Mouse (Mus musculus): Measurements from ENCODE around the gene Olfr1095. TPM values are rescaled to one million over a fixed set of nuclear protein-coding genes. Genes with fewer than 3 reads are reported as not detected.

Olfr1095 gene
- not detected in 2 replicates for polyA plus RNA-seq (2011; ENCODE audit: insufficient read depth, insufficient read length, low read depth, missing spikeins)

DNA sequence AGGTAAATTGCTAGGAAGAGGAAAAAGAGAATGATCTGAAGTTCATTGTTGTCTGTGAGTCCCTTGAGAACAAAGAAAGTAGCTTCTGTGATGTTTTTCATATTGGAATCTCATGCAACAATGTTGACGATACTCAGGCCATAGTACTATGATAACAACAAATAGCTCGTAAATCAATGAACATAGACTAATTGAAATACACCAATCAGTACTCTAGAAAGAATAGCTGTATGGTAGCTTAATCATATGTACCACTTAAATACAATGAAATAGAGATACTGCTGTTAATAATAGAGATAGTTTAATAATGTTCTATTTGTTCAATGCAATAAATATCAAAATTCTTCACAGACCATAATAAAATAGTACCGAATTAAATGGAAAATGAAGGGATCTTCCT lies at the start of gene Olfr1095:
TSS of gene Olfr1095 (minus strand) at position 101 of the 400 bp plus-strand sequence.
- TF ChIP-seq EP300 (IDR thresholded peaks at IDR 0.05; ENCODE audit: insufficient read depth, low read depth, low read length) (no peak), POLR2A (IDR thresholded peaks at IDR 0.05; ENCODE audit: insufficient read depth, low read length) (no peak), CTCF (IDR thresholded peaks at IDR 0.05; ENCODE audit: low read depth, low read length) (no peak)
- Histone ChIP-seq H3K27ac (ENCODE audit: insufficient read depth, low read length) (no peak within 1 kb of the TSS), H3K27me3 (ENCODE audit: control insufficient read depth, insufficient read depth, low read length, poor library complexity, severe bottlenecking) (no peaks in the 10 kb centered on the region)

GRCm38 (mm10) chr2:86892116-86892515 lies 40.6 kb upstream of the Olfr1095 start, which contains the start of gene Olfr1097:
Olfr1097 (minus strand) TSS chr2:86892216.
- Histone ChIP-seq H3K4me1 (ENCODE audit: control insufficient read depth, insufficient read depth, low read length) (no peaks in the 10 kb centered on the region), H3K27me3 (ENCODE audit: control insufficient read depth, insufficient read depth, low read length, poor library complexity, severe bottlenecking) (no peaks in the 10 kb centered on the region), H3K9me3 (replicated peaks; ENCODE audit: control insufficient read depth, insufficient read depth, low read length, poor library complexity, severe bottlenecking) (no peaks in the 10 kb centered on the region)

More for the DNA sequence above, at the start of gene Olfr1095:
- Histone ChIP-seq H3K4me1 (ENCODE audit: control insufficient read depth, insufficient read depth, low read length) (no peaks in the 10 kb centered on the region), H3K9ac (ENCODE audit: low read depth, poor library complexity, severe bottlenecking) (no peak within 1 kb of the TSS), H3K4me3 (ENCODE audit: low read depth, low read length) (no peak within 1 kb of the TSS), H3K9me3 (replicated peaks; ENCODE audit: control insufficient read depth, insufficient read depth, low read length, poor library complexity, severe bottlenecking) (no peaks in the 10 kb centered on the region), H3K36me3 (ENCODE audit: control insufficient read depth, insufficient read depth, low read length, poor library complexity, severe bottlenecking) (no peaks in the 10 kb centered on the region)

GRCm38 (mm10) chr2:86874702-86875101 lies 23.2 kb upstream of the Olfr1095 start, which contains the start of gene Gm13723:
Gm13723 (minus strand) TSS chr2:86874802.
- no peaks in the 10 kb centered on the region for H3K4me1 ChIP-seq (ENCODE audit: control insufficient read depth, insufficient read depth, low read length)
- H3K4me3 ChIP-seq (ENCODE audit: low read depth, low read length), result no peak within 1 kb of the TSS
- no peaks in the 10 kb centered on the region for H3K9me3 ChIP-seq (replicated peaks; ENCODE audit: control insufficient read depth, insufficient read depth, low read length, poor library complexity, severe bottlenecking)
- no peak within 1 kb of the TSS for H3K9ac ChIP-seq (ENCODE audit: low read depth, poor library complexity, severe bottlenecking)
- no peak within 1 kb of the TSS for H3K27ac ChIP-seq (ENCODE audit: insufficient read depth, low read length)
- TF ChIP-seq POLR2A (IDR thresholded peaks at IDR 0.05; ENCODE audit: insufficient read depth, low read length), result no peak
- no peak for TF ChIP-seq CTCF (IDR thresholded peaks at IDR 0.05; ENCODE audit: low read depth, low read length)
- TF ChIP-seq EP300 (IDR thresholded peaks at IDR 0.05; ENCODE audit: insufficient read depth, low read depth, low read length), result no peak
- no peaks in the 10 kb centered on the region for H3K36me3 ChIP-seq (ENCODE audit: control insufficient read depth, insufficient read depth, low read length, poor library complexity, severe bottlenecking)
- H3K27me3 ChIP-seq (ENCODE audit: control insufficient read depth, insufficient read depth, low read length, poor library complexity, severe bottlenecking), result no peaks in the 10 kb centered on the region

More at GRCm38 (mm10) chr2:86892116-86892515, 40.6 kb upstream of the Olfr1095 start, which contains the start of gene Olfr1097:
- no peak for TF ChIP-seq POLR2A (IDR thresholded peaks at IDR 0.05; ENCODE audit: insufficient read depth, low read length)
- no peak within 1 kb of the TSS for H3K4me3 ChIP-seq (ENCODE audit: low read depth, low read length)
- H3K36me3 ChIP-seq (ENCODE audit: control insufficient read depth, insufficient read depth, low read length, poor library complexity, severe bottlenecking), result no peaks in the 10 kb centered on the region
- H3K27ac ChIP-seq (ENCODE audit: insufficient read depth, low read length), result no peak within 1 kb of the TSS
- H3K9ac ChIP-seq (ENCODE audit: low read depth, poor library complexity, severe bottlenecking), result no peak within 1 kb of the TSS

GRCm38 (mm10) chr2:86824363-86824762 lies 27.1 kb downstream of the Olfr1095 start, which contains the start of gene Olfr1094:
Olfr1094 (plus strand) TSS chr2:86824663.
- Histone ChIP-seq H3K27ac (ENCODE audit: insufficient read depth, low read length) (no peak within 1 kb of the TSS), H3K4me3 (ENCODE audit: low read depth, low read length) (no peak within 1 kb of the TSS), H3K4me1 (ENCODE audit: control insufficient read depth, insufficient read depth, low read length) (no peaks in the 10 kb centered on the region), H3K36me3 (ENCODE audit: control insufficient read depth, insufficient read depth, low read length, poor library complexity, severe bottlenecking) (no peaks in the 10 kb centered on the region), H3K9me3 (replicated peaks; ENCODE audit: control insufficient read depth, insufficient read depth, low read length, poor library complexity, severe bottlenecking) (no peaks in the 10 kb centered on the region), H3K9ac (ENCODE audit: low read depth, poor library complexity, severe bottlenecking) (no peak within 1 kb of the TSS), H3K27me3 (ENCODE audit: control insufficient read depth, insufficient read depth, low read length, poor library complexity, severe bottlenecking) (no peaks in the 10 kb centered on the region)
- TF ChIP-seq CTCF (IDR thresholded peaks at IDR 0.05; ENCODE audit: low read depth, low read length) (no peak), POLR2A (IDR thresholded peaks at IDR 0.05; ENCODE audit: insufficient read depth, low read length) (no peak), EP300 (IDR thresholded peaks at IDR 0.05; ENCODE audit: insufficient read depth, low read depth, low read length) (no peak)

GRCm38 (mm10) chr2:86809918-86810317 lies 41.6 kb downstream of the Olfr1095 start, which contains the start of gene Olfr141:
Olfr141 (minus strand) TSS chr2:86810018.
- H3K9ac ChIP-seq (ENCODE audit: low read depth, poor library complexity, severe bottlenecking), result no peak within 1 kb of the TSS
- TF ChIP-seq EP300 (IDR thresholded peaks at IDR 0.05; ENCODE audit: insufficient read depth, low read depth, low read length), result no peak
- no peak for TF ChIP-seq POLR2A (IDR thresholded peaks at IDR 0.05; ENCODE audit: insufficient read depth, low read length)
- no peak for TF ChIP-seq CTCF (IDR thresholded peaks at IDR 0.05; ENCODE audit: low read depth, low read length)
- no peaks in the 10 kb centered on the region for H3K27me3 ChIP-seq (ENCODE audit: control insufficient read depth, insufficient read depth, low read length, poor library complexity, severe bottlenecking)
- no peaks in the 10 kb centered on the region for H3K9me3 ChIP-seq (replicated peaks; ENCODE audit: control insufficient read depth, insufficient read depth, low read length, poor library complexity, severe bottlenecking)
- no peaks in the 10 kb centered on the region for H3K4me1 ChIP-seq (ENCODE audit: control insufficient read depth, insufficient read depth, low read length)
- H3K36me3 ChIP-seq (ENCODE audit: control insufficient read depth, insufficient read depth, low read length, poor library complexity, severe bottlenecking), result no peaks in the 10 kb centered on the region
- H3K27ac ChIP-seq (ENCODE audit: insufficient read depth, low read length), result no peak within 1 kb of the TSS
- H3K4me3 ChIP-seq (ENCODE audit: low read depth, low read length), result no peak within 1 kb of the TSS

Other genes with a start within 250 kb of the Olfr1095 start
- gene Olfr1084, start 212.0 kb downstream of the Olfr1095 start, polyA plus RNA-seq (2011; ENCODE audit: insufficient read depth, insufficient read length, low read depth, missing spikeins), result not detected in 2 replicates
- gene Olfr1085, start 189.7 kb downstream of the Olfr1095 start, polyA plus RNA-seq (2011; ENCODE audit: insufficient read depth, insufficient read length, low read depth, missing spikeins), result not detected in 2 replicates
- not detected in 2 replicates for gene Olfr1086, start 171.6 kb downstream of the Olfr1095 start, polyA plus RNA-seq (2011; ENCODE audit: insufficient read depth, insufficient read length, low read depth, missing spikeins)
- not detected in 2 replicates for gene Olfr1087, start 153.3 kb downstream of the Olfr1095 start, polyA plus RNA-seq (2011; ENCODE audit: insufficient read depth, insufficient read length, low read depth, missing spikeins)
- not detected in 2 replicates for gene Olfr1089, start 118.0 kb downstream of the Olfr1095 start, polyA plus RNA-seq (2011; ENCODE audit: insufficient read depth, insufficient read length, low read depth, missing spikeins)
- gene Olfr1090, start 92.7 kb downstream of the Olfr1095 start, polyA plus RNA-seq (2011; ENCODE audit: insufficient read depth, insufficient read length, low read depth, missing spikeins), result not detected in 2 replicates
- gene Olfr1093, start 69.2 kb downstream of the Olfr1095 start, polyA plus RNA-seq (2011; ENCODE audit: insufficient read depth, insufficient read length, low read depth, missing spikeins), result not detected in 2 replicates
- not detected in 2 replicates for gene Olfr141, start 41.7 kb downstream of the Olfr1095 start, polyA plus RNA-seq (2011; ENCODE audit: insufficient read depth, insufficient read length, low read depth, missing spikeins)
- gene Olfr1094, start 27.0 kb downstream of the Olfr1095 start, polyA plus RNA-seq (2011; ENCODE audit: insufficient read depth, insufficient read length, low read depth, missing spikeins), result not detected in 2 replicates
- gene Gm13723, start 23.1 kb upstream of the Olfr1095 start, polyA plus RNA-seq (2011; ENCODE audit: insufficient read depth, insufficient read length, low read depth, missing spikeins), result not detected in 2 replicates
- gene Olfr1097, start 40.5 kb upstream of the Olfr1095 start, polyA plus RNA-seq (2011; ENCODE audit: insufficient read depth, insufficient read length, low read depth, missing spikeins), result not detected in 2 replicates
- not detected in 2 replicates for gene Olfr1098, start 72.8 kb upstream of the Olfr1095 start, polyA plus RNA-seq (2011; ENCODE audit: insufficient read depth, insufficient read length, low read depth, missing spikeins)
- not detected in 2 replicates for gene Olfr1099, start 109.0 kb upstream of the Olfr1095 start, polyA plus RNA-seq (2011; ENCODE audit: insufficient read depth, insufficient read length, low read depth, missing spikeins)
- gene Olfr1100, start 128.3 kb upstream of the Olfr1095 start, polyA plus RNA-seq (2011; ENCODE audit: insufficient read depth, insufficient read length, low read depth, missing spikeins), result not detected in 2 replicates
- gene Olfr1101, start 139.5 kb upstream of the Olfr1095 start, polyA plus RNA-seq (2011; ENCODE audit: insufficient read depth, insufficient read length, low read depth, missing spikeins), result not detected in 2 replicates
- not detected in 2 replicates for gene Olfr1102, start 146.7 kb upstream of the Olfr1095 start, polyA plus RNA-seq (2011; ENCODE audit: insufficient read depth, insufficient read length, low read depth, missing spikeins)
- gene Olfr1104, start 175.4 kb upstream of the Olfr1095 start, polyA plus RNA-seq (2011; ENCODE audit: insufficient read depth, insufficient read length, low read depth, missing spikeins), result not detected in 2 replicates
- not detected in 2 replicates for gene Olfr1105, start 184.8 kb upstream of the Olfr1095 start, polyA plus RNA-seq (2011; ENCODE audit: insufficient read depth, insufficient read length, low read depth, missing spikeins)
- gene Olfr1106, start 200.6 kb upstream of the Olfr1095 start, polyA plus RNA-seq (2011; ENCODE audit: insufficient read depth, insufficient read length, low read depth, missing spikeins), result not detected in 2 replicates
- gene Olfr1107, start 224.1 kb upstream of the Olfr1095 start, polyA plus RNA-seq (2011; ENCODE audit: insufficient read depth, insufficient read length, low read depth, missing spikeins), result not detected in 2 replicates
- not detected in 2 replicates for gene Olfr1109, start 244.3 kb upstream of the Olfr1095 start, polyA plus RNA-seq (2011; ENCODE audit: insufficient read depth, insufficient read length, low read depth, missing spikeins)

All from ES-Bruce4 (cell line).